Mouse (Mus musculus) natural killer cell, adult 2 months (primary cell): ENCODE results near the gene Scamp4.
"Not testable (repeated sequence)": the region's sequence is repeated elsewhere in the genome, so short reads cannot be mapped to it uniquely, and the experiment has no call there.

ENCODE experiments used
- DNase-seq, 2 experiments: peaks; one replicate each; pipeline ENCODE4 v3.0.0; 2022; ENCODE audit warnings: low spot score in 2 of 2

Scamp4 gene

GRCm38 (mm10) chr10:80610116-80610785, 7.6 kb downstream of the Scamp4 start:
- DNase-seq: no peak

GRCm38 (mm10) chr10:80611024-80611423, 8.4 kb downstream of the Scamp4 start:
- peak; percentile 57 to 67 for DNase-seq

- DNase-seq: no peak
These were observed 9.2 kb downstream of the Scamp4 start for GRCm38 (mm10) chr10:80611905-80612304.

GRCm38 (mm10) chr10:80613821-80614220, 11.1 kb downstream of the Scamp4 start:
- DNase-seq: no peak

- no peak for DNase-seq
These were observed 11.7 kb downstream of the Scamp4 start for GRCm38 (mm10) chr10:80614351-80614750.

GRCm38 (mm10) chr10:80618181-80618580, 15.5 kb downstream of the Scamp4 start:
- peak; percentile 58 to 67 for DNase-seq

- DNase-seq: no peak
These were observed 17.0 kb downstream of the Scamp4 start for GRCm38 (mm10) chr10:80619465-80620244.

GRCm38 (mm10) chr10:80620365-80620764, 17.7 kb downstream of the Scamp4 start:
- DNase-seq: no peak

GRCm38 (mm10) chr10:80620796-80621689, 18.4 kb downstream of the Scamp4 start:
- DNase-seq: no peak

GRCm38 (mm10) chr10:80621690-80621939, 18.9 kb downstream of the Scamp4 start:
- no peak for DNase-seq

- DNase-seq: peak; percentile 100
These were observed 19.4 kb downstream of the Scamp4 start for GRCm38 (mm10) chr10:80621940-80622660.

GRCm38 (mm10) chr10:80622661-80623456, 20.2 kb downstream of the Scamp4 start, which contains the start of gene Csnk1g2:
Csnk1g2 (plus strand) TSS chr10:80622838.
- peak; percentile 73 to 79 for DNase-seq

- DNase-seq: peak; percentile 80 to 81
These were observed 21.0 kb downstream of the Scamp4 start for GRCm38 (mm10) chr10:80623457-80624191.

- no peak for DNase-seq
These were observed 23.1 kb downstream of the Scamp4 start for GRCm38 (mm10) chr10:80625764-80626163.

GRCm38 (mm10) chr10:80627685-80628084, 25.0 kb downstream of the Scamp4 start:
- DNase-seq: no peak

- DNase-seq: peak; percentile 31 to 34
These were observed 26.3 kb downstream of the Scamp4 start for GRCm38 (mm10) chr10:80628925-80629324.

- no peak for DNase-seq
These were observed 32.7 kb downstream of the Scamp4 start for GRCm38 (mm10) chr10:80635345-80635744.

- no peak for DNase-seq
These were observed 44.3 kb downstream of the Scamp4 start for GRCm38 (mm10) chr10:80646936-80647335.

GRCm38 (mm10) chr10:80649910-80650309, 47.2 kb downstream of the Scamp4 start:
- DNase-seq: not testable (repeated sequence)

GRCm38 (mm10) chr10:80650392-80650791, 47.7 kb downstream of the Scamp4 start:
- no peak for DNase-seq
